Mouse (Mus musculus) monocyte, adult 5-6 weeks (primary cell): ENCODE measurements around the gene Klc2. TPM values are rescaled to one million over a fixed set of nuclear protein-coding genes. Genes with fewer than 3 reads are reported as not detected.

Experiments
- ATAC-seq: fragments of 153-309, 156-312 bp; replicated peaks from 2 replicates; pipeline ENCODE4 v1.8.0; 2017; ENCODE audit warnings: mild to moderate bottlenecking; ENCODE audit not compliant: low TSS enrichment, insufficient number of reproducible peaks, severe bottlenecking, poor library complexity, low FRiP score
- total RNA-seq: library from RNA; stranded (forward); fragments of 200-1000, 200-491, 200-594 nt; gene quantifications from 3 replicates; pipeline ENCODE4 v1.2.3, GENCODE M21; 2017

The Klc2 gene
- total RNA-seq, 1 experiment from 2014 or later, result 9.2 TPM

DNA sequence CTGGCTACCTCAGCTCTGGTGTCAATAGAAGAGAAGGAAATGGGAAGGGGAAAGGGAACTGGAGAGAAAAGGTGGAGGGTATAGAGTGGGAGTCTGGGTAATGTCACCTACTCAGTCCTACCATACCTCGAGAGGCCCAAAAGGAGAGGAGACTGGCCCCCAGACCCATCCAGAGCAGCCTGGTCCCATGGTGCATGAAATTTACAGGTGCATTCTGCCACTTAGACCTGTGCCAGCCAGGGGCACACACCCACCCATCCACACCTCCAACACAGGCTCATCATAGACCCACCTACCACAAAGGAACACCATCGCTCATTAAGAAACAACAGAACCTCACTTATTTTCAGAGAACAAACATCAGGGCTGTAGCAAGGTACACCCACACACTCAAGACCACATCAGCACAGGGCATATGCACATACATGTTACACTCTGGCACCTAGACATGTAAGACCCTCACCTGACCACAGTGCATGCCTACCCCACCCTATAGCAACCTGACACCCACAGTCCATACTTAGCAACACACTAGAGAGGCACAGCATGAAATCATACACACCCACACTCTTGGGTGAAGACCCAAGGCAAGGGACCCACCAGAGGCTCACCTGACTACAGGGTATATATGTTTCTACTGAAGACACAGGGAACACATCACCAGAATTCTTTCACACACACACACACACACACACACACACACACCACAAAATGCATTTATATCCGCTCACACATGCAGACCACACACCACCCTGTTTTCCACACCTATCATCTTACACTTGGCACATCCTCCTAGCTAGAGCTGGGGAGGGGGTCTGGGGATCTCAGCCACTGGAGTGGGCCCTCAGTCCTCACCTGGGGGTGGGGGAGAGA is 34.2 kb downstream of the Klc2 start:
- no peak for ATAC-seq

DNA sequence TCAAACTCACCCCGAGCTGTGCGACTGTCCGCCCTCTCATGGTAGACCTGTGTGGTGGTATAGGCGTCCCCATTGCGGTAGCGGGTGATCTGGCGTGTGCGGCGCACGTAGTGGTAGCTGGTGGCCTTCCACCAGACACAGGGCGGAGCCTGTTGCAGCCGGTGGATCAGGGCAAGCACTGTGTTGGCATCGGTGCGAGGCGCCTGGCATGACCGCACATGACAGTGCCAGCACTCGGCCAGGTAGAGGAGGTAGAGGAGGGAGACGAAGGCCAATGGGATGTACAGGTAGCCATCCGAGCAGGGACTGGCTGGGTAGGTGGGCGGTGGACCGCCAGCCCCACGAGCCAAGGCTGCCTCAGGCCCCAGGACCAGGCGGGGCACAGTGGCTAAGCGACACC is 35.8 kb downstream of the Klc2 start:
- no peak for ATAC-seq

DNA sequence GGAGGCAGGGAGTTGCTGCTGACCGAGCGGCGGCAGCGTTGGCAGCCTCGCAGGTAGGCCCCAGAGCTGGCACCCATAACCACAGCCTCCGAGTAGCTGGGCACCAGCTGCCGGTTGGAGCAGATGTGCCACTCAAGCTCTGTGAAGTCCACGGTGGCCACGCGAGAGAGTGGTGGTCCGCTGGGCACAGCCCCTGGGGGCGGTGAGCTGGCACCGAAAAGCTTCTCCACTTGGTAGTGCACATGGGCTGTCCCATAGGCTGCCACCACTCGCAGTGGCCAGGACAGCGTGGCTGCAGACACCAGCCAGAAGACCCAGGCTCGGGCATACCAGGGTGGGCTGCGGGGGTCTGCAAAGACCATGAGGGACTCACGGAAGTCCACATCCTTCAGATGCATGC is 36.4 kb downstream of the Klc2 start:
- no peak for ATAC-seq

DNA sequence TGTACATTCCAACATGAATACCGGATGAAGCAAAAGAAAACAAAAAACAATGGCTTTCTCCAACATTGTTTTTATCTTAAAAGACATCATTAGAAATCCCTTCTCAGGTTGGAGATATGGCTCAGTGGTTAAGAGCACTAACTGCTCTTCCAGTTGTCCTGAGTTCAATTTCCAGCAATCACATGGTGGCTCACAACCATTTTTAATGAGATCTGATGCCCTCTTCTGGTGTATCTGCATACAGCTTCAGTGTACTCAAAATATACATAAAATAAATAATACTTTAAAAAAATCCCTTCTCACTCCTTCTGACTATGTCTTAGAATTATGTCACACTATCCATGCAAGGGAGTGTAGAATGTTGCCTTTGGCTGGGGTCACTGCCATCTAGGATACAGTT is 39.1 kb downstream of the Klc2 start:
- no peak for ATAC-seq

DNA sequence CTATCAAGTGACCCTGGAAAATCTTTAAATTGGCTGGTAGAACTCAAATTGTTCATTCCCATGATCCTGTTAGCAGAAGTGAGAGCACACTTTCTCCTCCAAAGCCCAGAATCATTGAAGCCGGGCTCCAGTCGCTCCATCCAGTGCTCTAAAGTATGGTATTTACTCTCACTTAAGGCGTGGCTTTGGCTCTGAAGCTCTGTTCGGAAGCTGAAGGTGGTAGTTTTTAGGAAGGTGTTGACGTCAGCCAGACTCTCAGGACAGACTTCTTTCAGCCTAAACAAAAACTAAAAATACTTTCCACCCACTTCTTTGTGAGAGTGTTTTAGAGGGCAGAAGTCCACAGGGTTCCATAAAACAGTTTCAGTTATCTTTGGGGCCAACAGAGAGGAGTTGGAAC is 44.8 kb downstream of the Klc2 start:
- ATAC-seq, result no peak

DNA sequence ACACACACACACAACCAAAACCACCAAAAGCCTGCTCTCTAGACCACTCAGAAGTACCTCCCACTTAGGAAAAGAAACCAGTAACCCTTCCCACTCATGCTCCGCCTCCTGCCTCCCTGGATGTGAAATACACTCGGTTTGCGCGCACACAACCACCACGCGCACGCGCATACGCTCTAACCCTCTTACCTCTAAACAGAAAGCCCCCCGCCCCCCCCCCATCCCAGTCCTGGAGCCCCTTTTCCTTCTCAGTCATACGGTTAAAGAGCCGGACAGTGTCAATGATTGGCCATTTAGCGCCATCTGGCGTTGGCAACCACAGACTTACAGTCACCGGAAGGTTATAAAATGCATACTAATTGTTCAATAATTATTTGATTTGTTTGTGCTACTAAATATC is 45.3 kb downstream of the Klc2 start:
- no peak for ATAC-seq

DNA sequence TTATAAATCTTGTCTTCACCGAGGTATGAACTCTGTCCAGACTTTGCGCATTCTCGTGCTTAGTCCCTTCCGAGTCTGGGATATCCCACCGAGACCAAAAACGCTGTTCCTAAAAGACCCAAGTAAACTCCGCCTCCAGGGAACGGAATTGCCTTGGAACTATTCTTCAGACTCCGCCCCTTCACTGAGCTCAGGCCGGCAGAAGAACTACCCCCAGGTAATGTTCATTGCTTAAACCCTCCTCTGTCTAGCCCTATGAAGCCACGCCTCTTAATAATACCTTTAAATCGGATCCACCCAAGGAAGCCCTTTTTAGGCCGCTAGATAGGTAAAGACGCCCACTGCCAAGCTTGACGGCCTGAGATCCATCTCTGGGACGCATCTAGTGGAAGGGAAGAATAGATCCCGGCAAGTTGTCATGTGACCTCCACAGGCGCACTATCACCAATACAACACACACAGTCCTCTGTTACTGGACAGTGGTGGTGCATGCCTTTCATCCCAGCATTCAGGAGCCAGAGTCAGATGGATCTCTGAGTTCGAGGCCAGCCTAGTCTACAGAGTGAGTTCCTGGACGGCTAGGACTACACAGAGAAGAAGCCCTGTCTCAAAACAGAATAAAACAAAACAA is 45.9 kb downstream of the Klc2 start:
- ATAC-seq, result no peak

DNA sequence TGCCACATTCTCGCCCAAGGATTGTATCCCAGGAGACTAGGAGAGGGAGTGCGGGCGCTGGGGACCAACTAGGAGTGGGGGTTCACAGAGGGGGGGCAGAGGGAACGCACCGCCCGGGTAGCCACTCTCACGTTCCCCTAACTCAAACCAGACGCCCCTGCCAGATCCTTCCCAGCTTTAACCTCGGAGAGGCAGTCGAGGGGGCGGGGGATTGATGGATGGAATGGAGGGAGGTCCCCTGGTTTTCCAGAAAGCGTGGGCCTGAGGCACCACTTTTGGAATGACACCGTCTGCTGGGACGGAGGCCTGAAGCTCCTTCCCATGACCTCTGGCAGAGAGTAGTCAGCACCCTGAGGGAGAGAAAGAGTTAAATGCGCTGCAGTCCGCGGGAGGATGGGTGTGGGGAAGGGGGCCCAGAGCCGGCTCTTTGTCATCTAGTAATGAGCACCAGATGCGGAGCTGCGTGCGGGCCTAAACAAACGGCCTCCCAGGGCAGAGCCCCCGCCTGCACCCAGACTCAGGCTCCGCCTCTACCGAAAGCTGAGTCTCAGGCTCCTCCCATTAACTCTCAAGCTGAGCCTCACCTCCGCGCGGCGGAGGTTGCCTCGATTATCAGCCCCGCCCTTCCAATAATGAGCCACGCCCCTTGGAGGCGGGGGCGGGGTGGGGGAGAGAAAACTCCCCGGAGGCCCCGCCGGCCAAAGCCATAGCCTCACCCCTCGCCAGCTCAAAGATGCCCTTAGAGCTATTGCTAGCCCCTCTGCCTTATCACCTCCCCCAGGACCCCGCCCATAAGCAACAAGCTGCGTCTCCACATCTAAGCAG is 46.6 kb downstream of the Klc2 start:
- peak; percentile 51 for ATAC-seq

DNA sequence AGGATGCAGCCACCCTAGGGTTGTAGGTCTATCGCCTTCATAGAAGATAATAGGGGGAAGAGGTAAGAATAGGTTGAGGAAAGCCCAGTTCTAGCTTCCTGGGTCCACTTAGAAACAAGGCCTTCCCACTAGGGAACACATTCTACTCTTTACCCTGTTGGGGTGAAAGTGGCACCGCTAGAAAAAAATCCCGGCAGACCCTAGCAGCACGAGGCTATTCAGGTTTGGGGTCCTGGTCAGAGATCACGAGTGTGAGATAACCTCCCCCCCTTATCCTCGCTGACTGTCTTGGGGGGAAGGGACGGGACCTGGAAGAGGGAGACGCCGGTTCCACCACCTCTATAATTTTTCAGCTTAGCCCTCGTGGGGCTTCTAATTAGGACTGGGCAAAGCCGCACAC is 47.3 kb downstream of the Klc2 start:
- no peak for ATAC-seq

DNA sequence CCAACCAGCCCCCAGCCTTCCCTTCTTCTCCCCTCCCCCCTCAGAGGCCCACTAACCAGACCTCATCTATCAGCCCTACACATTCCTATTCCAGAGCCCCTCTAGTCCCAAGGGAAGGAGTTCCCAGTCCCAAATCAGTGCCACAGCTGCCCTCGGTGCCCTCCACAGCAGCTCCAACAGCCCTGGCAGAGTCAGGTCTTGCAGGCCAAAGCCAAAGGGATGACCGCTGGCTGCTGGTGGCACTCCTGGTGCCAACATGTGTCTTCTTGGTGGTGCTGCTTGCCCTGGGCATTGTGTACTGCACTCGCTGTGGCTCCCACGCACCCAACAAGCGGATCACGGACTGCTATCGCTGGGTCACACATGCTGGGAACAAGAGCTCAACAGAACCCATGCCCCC is 48.4 kb downstream of the Klc2 start:
- ATAC-seq, result no peak

DNA sequence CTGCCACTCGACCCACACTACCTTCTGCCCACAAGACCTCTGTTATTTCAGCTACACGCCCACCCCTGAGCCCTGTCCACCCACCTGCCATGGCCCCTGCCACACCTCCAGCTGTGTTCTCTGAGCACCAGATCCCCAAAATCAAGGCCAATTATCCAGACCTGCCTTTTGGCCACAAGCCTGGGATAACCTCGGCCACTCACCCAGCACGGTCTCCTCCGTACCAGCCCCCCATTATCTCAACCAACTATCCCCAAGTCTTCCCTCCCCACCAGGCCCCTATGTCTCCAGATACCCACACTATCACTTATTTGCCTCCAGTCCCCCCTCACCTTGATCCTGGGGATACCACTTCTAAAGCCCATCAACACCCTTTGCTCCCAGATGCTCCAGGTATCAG is 48.9 kb downstream of the Klc2 start:
- ATAC-seq, result no peak

DNA sequence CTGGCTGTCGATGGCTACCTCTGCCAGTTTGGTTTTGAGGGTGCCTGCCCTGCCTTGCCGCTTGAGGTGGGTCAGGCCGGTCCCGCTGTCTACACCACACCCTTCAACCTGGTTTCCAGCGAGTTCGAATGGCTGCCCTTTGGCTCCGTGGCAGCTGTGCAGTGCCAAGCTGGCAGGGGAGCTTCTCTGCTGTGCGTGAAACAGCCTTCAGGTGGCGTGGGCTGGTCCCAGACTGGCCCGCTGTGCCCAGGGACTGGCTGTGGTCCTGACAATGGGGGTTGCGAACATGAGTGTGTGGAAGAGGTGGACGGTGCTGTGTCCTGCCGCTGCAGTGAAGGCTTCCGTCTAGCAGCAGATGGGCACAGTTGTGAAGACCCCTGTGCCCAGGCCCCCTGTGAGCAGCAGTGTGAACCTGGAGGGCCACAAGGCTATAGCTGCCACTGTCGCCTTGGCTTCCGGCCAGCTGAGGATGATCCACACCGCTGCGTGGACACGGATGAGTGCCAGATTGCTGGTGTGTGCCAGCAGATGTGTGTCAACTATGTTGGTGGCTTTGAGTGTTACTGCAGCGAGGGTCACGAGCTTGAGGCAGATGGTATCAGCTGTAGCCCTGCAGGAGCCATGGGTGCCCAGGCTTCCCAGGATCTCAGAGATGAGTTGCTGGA is 49.7 kb downstream of the Klc2 start:
- no peak for ATAC-seq

DNA sequence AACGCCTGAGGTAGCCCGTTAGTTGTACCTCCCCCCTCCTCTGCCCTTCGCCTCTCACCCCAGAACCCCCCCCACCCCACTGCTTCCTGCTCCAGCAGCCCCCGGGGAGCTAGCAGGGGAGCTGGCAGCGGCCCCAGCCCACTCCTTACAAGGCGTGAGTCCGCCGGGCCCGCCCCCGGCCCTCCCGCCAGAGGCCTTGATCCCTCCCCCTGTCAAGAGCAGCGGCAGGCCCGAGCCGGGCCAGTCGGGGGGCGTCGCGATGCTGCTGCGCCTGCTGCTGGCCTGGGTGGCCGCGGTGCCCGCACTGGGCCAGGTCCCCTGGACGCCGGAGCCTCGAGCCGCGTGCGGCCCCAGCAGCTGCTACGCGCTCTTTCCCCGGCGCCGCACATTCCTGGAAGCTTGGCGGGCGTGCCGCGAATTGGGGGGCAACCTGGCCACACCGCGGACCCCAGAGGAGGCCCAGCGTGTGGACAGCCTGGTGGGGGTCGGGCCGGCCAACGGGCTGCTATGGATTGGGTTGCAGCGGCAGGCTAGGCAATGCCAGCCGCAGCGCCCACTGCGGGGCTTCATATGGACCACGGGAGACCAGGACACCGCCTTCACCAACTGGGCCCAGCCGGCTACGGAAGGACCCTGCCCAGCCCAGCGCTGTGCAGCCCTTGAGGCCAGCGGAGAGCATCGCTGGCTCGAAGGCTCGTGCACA is 50.3 kb downstream of the Klc2 start, which contains the start of gene Cd248:
Gene Cd248 (plus strand): TSS at position 212 of the 703 bp plus-strand sequence.
- no peak for ATAC-seq

DNA sequence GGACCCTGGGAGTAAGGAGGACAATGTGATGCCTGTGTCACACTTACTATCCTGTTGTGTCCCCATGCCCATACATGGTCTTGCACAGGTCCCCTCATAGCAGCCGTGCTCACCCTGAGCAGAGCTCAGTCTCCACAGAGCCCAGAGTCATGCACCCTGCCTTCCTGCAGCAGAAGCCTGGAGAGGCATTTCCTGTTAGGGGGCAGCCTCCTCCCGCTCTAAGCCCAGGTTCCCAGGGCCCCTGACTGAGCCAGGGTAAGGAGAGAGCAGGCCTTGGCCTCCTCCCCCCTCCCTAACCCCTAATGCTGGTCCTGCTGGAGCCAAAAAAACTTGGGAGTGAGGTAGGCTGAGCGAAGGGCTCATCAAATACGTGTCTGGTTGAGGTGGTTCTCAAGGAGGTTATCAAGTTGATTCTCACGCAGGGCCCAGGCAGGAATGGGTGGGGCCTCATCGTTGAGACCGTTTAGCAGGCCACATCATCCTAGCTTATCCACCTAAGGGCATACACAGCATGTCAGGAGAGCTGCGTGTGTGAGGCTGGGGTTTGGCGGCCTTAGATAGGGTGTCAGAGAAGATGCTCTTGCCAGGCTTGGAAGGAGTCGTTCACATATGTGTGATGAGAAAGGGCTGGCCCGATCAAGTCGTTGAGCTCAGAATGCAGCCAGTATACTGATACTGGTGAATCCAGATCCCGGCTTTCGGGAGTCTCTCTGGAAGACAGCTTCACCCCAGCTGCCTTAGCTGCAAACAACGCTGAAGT is 51.1 kb downstream of the Klc2 start:
- no peak for ATAC-seq

DNA sequence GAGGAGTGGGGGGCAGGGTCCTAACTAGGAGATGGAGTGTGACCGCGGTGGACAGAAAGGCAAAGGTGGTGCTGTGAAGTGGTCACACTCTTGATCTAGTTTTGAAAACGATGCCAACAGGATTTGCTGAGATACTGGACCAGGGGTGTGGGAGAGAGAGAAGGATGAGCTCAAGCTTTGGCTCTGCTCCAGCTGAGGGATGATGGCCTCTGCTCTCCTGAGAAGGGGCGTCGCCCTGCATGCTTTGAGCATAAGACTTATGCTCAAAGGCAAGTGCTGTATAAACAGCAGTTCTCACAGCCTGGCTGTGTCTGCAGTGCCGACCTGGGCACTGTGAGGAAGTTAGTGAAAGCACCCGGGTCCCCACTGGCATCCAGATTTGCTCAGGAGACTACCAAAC is 53.3 kb downstream of the Klc2 start:
- no peak for ATAC-seq

DNA sequence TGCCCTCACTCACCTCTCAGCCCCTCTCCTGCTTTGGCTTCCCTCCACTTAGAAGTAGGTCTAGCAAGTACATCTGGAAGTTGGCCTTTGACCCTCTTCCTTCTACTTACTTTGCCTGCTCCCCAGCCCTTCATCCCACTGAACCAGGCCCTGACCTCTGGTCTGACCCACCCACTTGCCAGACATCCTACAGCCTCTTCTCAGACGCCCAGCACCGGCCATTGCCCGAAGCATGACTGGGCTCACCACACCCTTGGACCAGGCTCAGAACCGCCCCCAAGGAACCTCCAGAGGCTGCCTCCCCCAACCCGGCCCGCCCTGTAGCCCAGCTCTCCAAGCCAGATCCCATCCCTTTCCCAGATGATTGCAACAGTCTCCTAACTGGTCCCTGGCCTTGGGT is 55.9 kb downstream of the Klc2 start:
- no peak for ATAC-seq

DNA sequence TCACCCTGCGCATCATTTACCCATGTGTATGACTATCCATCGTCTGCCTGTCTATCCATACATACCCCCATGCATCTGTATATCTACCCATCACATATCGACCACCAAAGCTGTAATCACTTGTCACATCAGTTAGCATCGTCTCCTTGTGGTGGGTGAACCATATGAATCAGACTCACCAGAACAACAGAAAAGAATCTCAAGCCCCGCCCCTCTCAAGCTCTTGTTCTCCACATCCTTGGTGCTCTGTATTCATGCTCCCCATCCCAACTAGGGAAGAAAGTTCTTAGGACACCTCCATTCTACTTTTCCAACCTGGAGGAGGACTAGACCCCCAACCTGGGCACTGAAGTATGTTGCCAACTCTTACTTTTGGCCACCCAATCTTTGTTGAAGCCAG is 56.3 kb downstream of the Klc2 start:
- ATAC-seq, result no peak
